Mouse (Mus musculus): ENCODE data around the gene Cacna2d4.

Cacna2d4 gene

GRCm38 (mm10) chr6:119310176-119310575 lies 73.8 kb downstream of the Cacna2d4 start:
- no peak for DNase-seq (ENCODE audit: low spot score in 2 of 2)

- DNase-seq (ENCODE audit: low spot score in 2 of 2), result no peak
Measured at GRCm38 (mm10) chr6:119312381-119312780, 76.1 kb downstream of the Cacna2d4 start.

- DNase-seq (ENCODE audit: low spot score in 2 of 2), result no peak
Measured at GRCm38 (mm10) chr6:119313096-119313495, 76.8 kb downstream of the Cacna2d4 start.

GRCm38 (mm10) chr6:119313588-119314375 lies 77.5 kb downstream of the Cacna2d4 start:
- DNase-seq (ENCODE audit: low spot score in 2 of 2), result no peak

GRCm38 (mm10) chr6:119314751-119315476 lies 78.6 kb downstream of the Cacna2d4 start:
- no peak for DNase-seq (ENCODE audit: low spot score in 2 of 2)

- no peak for DNase-seq (ENCODE audit: low spot score in 2 of 2)
Measured at GRCm38 (mm10) chr6:119318732-119319131, 82.4 kb downstream of the Cacna2d4 start.

- no peak for DNase-seq (ENCODE audit: low spot score in 2 of 2)
Measured at GRCm38 (mm10) chr6:119319358-119319757, 83.0 kb downstream of the Cacna2d4 start.

GRCm38 (mm10) chr6:119320481-119320880 lies 84.2 kb downstream of the Cacna2d4 start:
- peak in 1 of 2 experiments; percentile 15 for DNase-seq (ENCODE audit: low spot score in 2 of 2)

GRCm38 (mm10) chr6:119321752-119322151 lies 85.4 kb downstream of the Cacna2d4 start:
- DNase-seq (ENCODE audit: low spot score in 2 of 2), result no peak

GRCm38 (mm10) chr6:119324776-119325175 lies 88.5 kb downstream of the Cacna2d4 start:
- DNase-seq (ENCODE audit: low spot score in 2 of 2), result no peak

GRCm38 (mm10) chr6:119325978-119326377 lies 89.7 kb downstream of the Cacna2d4 start:
- no peak for DNase-seq (ENCODE audit: low spot score in 2 of 2)

GRCm38 (mm10) chr6:119326541-119326940 lies 90.2 kb downstream of the Cacna2d4 start:
- no peak for DNase-seq (ENCODE audit: low spot score in 2 of 2)

GRCm38 (mm10) chr6:119328521-119329115 lies 92.3 kb downstream of the Cacna2d4 start:
- no peak for DNase-seq (ENCODE audit: low spot score in 2 of 2)

- no peak for DNase-seq (ENCODE audit: low spot score in 2 of 2)
Measured at GRCm38 (mm10) chr6:119329215-119329714, 92.9 kb downstream of the Cacna2d4 start.

- no peak for DNase-seq (ENCODE audit: low spot score in 2 of 2)
Measured at GRCm38 (mm10) chr6:119329936-119330335, 93.6 kb downstream of the Cacna2d4 start.

- DNase-seq (ENCODE audit: low spot score in 2 of 2), result no peak
Measured at GRCm38 (mm10) chr6:119330506-119330905, 94.2 kb downstream of the Cacna2d4 start, which contains the start of gene Lrtm2. Gene Lrtm2 (minus strand): TSS chr6:119330766.

- no peak for DNase-seq (ENCODE audit: low spot score in 2 of 2)
Measured at GRCm38 (mm10) chr6:119332111-119332510, 95.8 kb downstream of the Cacna2d4 start.

- peak in 1 of 2 experiments; percentile 35 for DNase-seq (ENCODE audit: low spot score in 2 of 2)
Measured at GRCm38 (mm10) chr6:119333202-119333601, 96.9 kb downstream of the Cacna2d4 start.

GRCm38 (mm10) chr6:119333831-119334230 lies 97.5 kb downstream of the Cacna2d4 start:
- peak in 1 of 2 experiments; percentile 31 for DNase-seq (ENCODE audit: low spot score in 2 of 2)

- no peak for DNase-seq (ENCODE audit: low spot score in 2 of 2)
Measured at GRCm38 (mm10) chr6:119336124-119336523, 99.8 kb downstream of the Cacna2d4 start.

- DNase-seq (ENCODE audit: low spot score in 2 of 2), result no peak
Measured at GRCm38 (mm10) chr6:119337287-119337686, 101.0 kb downstream of the Cacna2d4 start.

Data from urinary bladder, postnatal 36 days (tissue).